Mouse (Mus musculus): Measurements from ENCODE around the gene Tcte1.

GRCm38 (mm10) chr17:45572103-45573086, 49.2 kb downstream of the Tcte1 start:
- TF ChIP-seq POLR2A (IDR thresholded peaks at IDR 0.05; ENCODE audit: borderline replicate concordance, control insufficient read depth, low read depth, low read length) (0 out of 2 replicates have a peak, but pooled peaks have one; percentile 29), CTCF (IDR thresholded peaks at IDR 0.05; ENCODE audit: control insufficient read depth, insufficient read depth, low read length) (peak; percentile 8; the same call in 1 of the 2 replicates)

Data from bone marrow, adult 2 months (tissue).